Mouse (Mus musculus) MEL (cell line): ENCODE data around the gene Sh3gl2. TPM values are rescaled to one million over a fixed set of nuclear protein-coding genes. Genes with fewer than 3 reads are reported as not detected.

Experiments
- DNase-seq: peaks from one replicate; pipeline ENCODE4 v3.0.0; 2011; ENCODE audit warnings: low read depth, low spot score
- H3K27ac ChIP-seq: 2 replicates; pipeline ENCODE4 v1.5.1; 2012; ENCODE audit warnings: low read depth, mild to moderate bottlenecking, control low read depth, low read length, moderate library complexity; ENCODE audit not compliant: control insufficient read depth
- H3K27me3 ChIP-seq, 2 experiments: fragments of 150-350 bp in 1 of 2; sonication (generic) in 1 of 2; 2 replicates each; pipeline ENCODE4 v1.6.1; 2012; ENCODE audit warnings: low read length in 2 of 2, mild to moderate bottlenecking in 2 of 2, improper control_type of control experiment in 1 of 2, moderate library complexity in 1 of 2; ENCODE audit not compliant: insufficient read depth in 2 of 2, control insufficient read depth in 1 of 2
- H3K36me3 ChIP-seq, 2 experiments: 2 replicates each; pipeline ENCODE4 v1.6.1; 2012 to 2014; ENCODE audit warnings: low read length in 2 of 2, improper control_type of control experiment in 1 of 2, inconsistent platforms in 1 of 2, mild to moderate bottlenecking in 1 of 2; ENCODE audit not compliant: insufficient read depth in 2 of 2, control insufficient read depth in 1 of 2
- H3K4me1 ChIP-seq, 2 experiments: fragments of 150-350 bp in 1 of 2; sonication (generic) in 1 of 2; 2 replicates each; pipeline ENCODE4 v1.6.1; 2012; ENCODE audit warnings: low read length in 2 of 2, improper control_type of control experiment in 1 of 2, mild to moderate bottlenecking in 1 of 2; ENCODE audit not compliant: insufficient read depth in 2 of 2, control insufficient read depth in 1 of 2
- H3K4me3 ChIP-seq, 2 experiments: fragments of 150-350 bp in 1 of 2; sonication (generic) in 1 of 2; 2 replicates each; pipeline ENCODE4 v1.5.1; 2012; ENCODE audit warnings: low read depth in 2 of 2, low read length in 2 of 2, mild to moderate bottlenecking in 2 of 2, moderate library complexity in 2 of 2, control low read depth in 1 of 2, improper control_type of control experiment in 1 of 2; ENCODE audit not compliant: control insufficient read depth in 1 of 2, insufficient read depth in 1 of 2
- H3K79me2 ChIP-seq: 2 replicates; pipeline ENCODE4 v1.6.1; 2012; ENCODE audit warnings: mild to moderate bottlenecking, low read length, moderate library complexity; ENCODE audit not compliant: control insufficient read depth, poor library complexity, insufficient read depth
- H3K9ac ChIP-seq: 2 replicates; pipeline ENCODE4 v1.6.1; 2012; ENCODE audit warnings: low read depth, mild to moderate bottlenecking, control low read depth, low read length, moderate library complexity; ENCODE audit not compliant: control insufficient read depth, poor library complexity, severe bottlenecking
- H3K9me3 ChIP-seq: fragments of 150-350 bp; sonication (generic); replicated peaks from 2 replicates; pipeline ENCODE4 v1.6.1; 2012; ENCODE audit warnings: mild to moderate bottlenecking, low read length, improper control_type of control experiment, moderate library complexity; ENCODE audit not compliant: insufficient read depth
- BHLHE40 ChIP-seq: IDR thresholded peaks from 2 replicates; pipeline ENCODE4 v1.6.1; 2012; ENCODE audit warnings: low read depth, mild to moderate bottlenecking, inconsistent platforms, low read length, improper control_type of control experiment, borderline replicate concordance
- CHD2 ChIP-seq: IDR thresholded peaks from 2 replicates; pipeline ENCODE4 v1.6.1; 2011; ENCODE audit warnings: low read length, improper control_type of control experiment
- CTCF ChIP-seq, 3 experiments: IDR thresholded peaks in 2 of 3; conservative IDR thresholded peaks in 1 of 3; 2 replicates each; pipeline ENCODE4 v1.5.1; 2011 to 2012; ENCODE audit warnings: low read length in 3 of 3, low read depth in 2 of 3, mild to moderate bottlenecking in 2 of 3, improper control_type of control experiment in 1 of 3, inconsistent platforms in 1 of 3, mixed read lengths in 1 of 3, moderate library complexity in 1 of 3; ENCODE audit not compliant: control insufficient read depth in 1 of 3, insufficient read depth in 1 of 3, poor library complexity in 1 of 3, severe bottlenecking in 1 of 3
- E2F4 ChIP-seq: IDR thresholded peaks from 2 replicates; pipeline ENCODE4 v1.6.1; 2011; ENCODE audit warnings: low read depth, low read length, improper control_type of control experiment, borderline replicate concordance
- EP300 ChIP-seq, 2 experiments: IDR thresholded peaks; 2 replicates each; pipeline ENCODE4 v1.6.1; 2011; ENCODE audit warnings: improper control_type of control experiment in 2 of 2, low read length in 2 of 2, low read depth in 1 of 2, mild to moderate bottlenecking in 1 of 2
- GATA1 ChIP-seq: IDR thresholded peaks from 2 replicates; pipeline ENCODE4 v1.6.1; 2011; ENCODE audit warnings: low read depth, low read length, improper control_type of control experiment
- HCFC1 ChIP-seq: IDR thresholded peaks from 2 replicates; pipeline ENCODE4 v1.6.1; 2012; ENCODE audit warnings: low read depth, mild to moderate bottlenecking, inconsistent platforms, low read length, improper control_type of control experiment, moderate library complexity
- KAT2A ChIP-seq: conservative IDR thresholded peaks from 2 replicates; pipeline ENCODE4 v1.6.1; 2012; ENCODE audit warnings: low read depth, low read length, improper control_type of control experiment, inconsistent platforms
- MAFK ChIP-seq: IDR thresholded peaks from 2 replicates; pipeline ENCODE4 v1.6.1; 2011; ENCODE audit warnings: low read depth, mild to moderate bottlenecking, low read length, improper control_type of control experiment, borderline replicate concordance
- MEF2A ChIP-seq: IDR thresholded peaks from 2 replicates; pipeline ENCODE4 v1.6.1; 2014; ENCODE audit warnings: low read depth, mild to moderate bottlenecking, inconsistent platforms, low read length, improper control_type of control experiment; ENCODE audit not compliant: poor library complexity, insufficient replicate concordance, severe bottlenecking; ENCODE audit errors: extremely low read depth
- MXI1 ChIP-seq: IDR thresholded peaks from 2 replicates; pipeline ENCODE4 v1.6.1; 2011; ENCODE audit warnings: mild to moderate bottlenecking, low read depth, low read length, improper control_type of control experiment
- POLR2AphosphoS2 ChIP-seq: IDR thresholded peaks from 2 replicates; pipeline ENCODE4 v1.6.1; 2011; ENCODE audit warnings: low read length, improper control_type of control experiment
- RCOR1 ChIP-seq: IDR thresholded peaks from 2 replicates; pipeline ENCODE4 v1.6.1; 2012; ENCODE audit warnings: low read depth, mild to moderate bottlenecking, inconsistent platforms, low read length, improper control_type of control experiment
- TAL1 ChIP-seq: IDR thresholded peaks from 2 replicates; pipeline ENCODE4 v1.6.1; 2012; ENCODE audit warnings: mild to moderate bottlenecking, inconsistent platforms, low read length, moderate library complexity, mixed read lengths
- TCF12 ChIP-seq: IDR thresholded peaks from 2 replicates; pipeline ENCODE4 v1.6.1; 2014; ENCODE audit warnings: low read depth, mild to moderate bottlenecking, inconsistent platforms, low read length, improper control_type of control experiment, moderate library complexity
- UBTF ChIP-seq: IDR thresholded peaks from 2 replicates; pipeline ENCODE4 v1.6.1; 2012; ENCODE audit warnings: low read depth, mild to moderate bottlenecking, inconsistent platforms, low read length, improper control_type of control experiment, moderate library complexity, borderline replicate concordance; ENCODE audit not compliant: insufficient read depth
- USF2 ChIP-seq, 2 experiments: IDR thresholded peaks; 2 replicates each; pipeline ENCODE4 v1.6.1; 2011 to 2012; ENCODE audit warnings: improper control_type of control experiment in 2 of 2, low read length in 2 of 2, borderline replicate concordance in 1 of 2, inconsistent platforms in 1 of 2, low read depth in 1 of 2, mild to moderate bottlenecking in 1 of 2; ENCODE audit not compliant: insufficient read depth in 1 of 2
- ZKSCAN1 ChIP-seq: IDR thresholded peaks from 2 replicates; pipeline ENCODE4 v1.6.1; 2012; ENCODE audit warnings: low read depth, mild to moderate bottlenecking, inconsistent platforms, low read length, improper control_type of control experiment, moderate library complexity
- ZMIZ1 ChIP-seq: IDR thresholded peaks from 2 replicates; pipeline ENCODE4 v1.6.1; 2012; ENCODE audit warnings: low read depth, mild to moderate bottlenecking, inconsistent platforms, low read length, improper control_type of control experiment, moderate library complexity
- polyA plus RNA-seq, 2 experiments: library from polyadenylated mRNA; stranded (reverse) in 1 of 2; unstranded in 1 of 2; fragments of >175 nt in 1 of 2; fragments of >200 nt in 1 of 2; gene quantifications; 2 replicates each; pipeline versions ENCODE4 v1.2.1 to v1.2.4; 2012; ENCODE audit warnings: low replicate concordance in 2 of 2, low read depth in 1 of 2; ENCODE audit not compliant: insufficient read length in 2 of 2, insufficient read depth in 1 of 2, missing spikeins in 1 of 2
- total RNA-seq: library from RNA; depleted of rRNA; stranded (reverse); fragments of 300-350 nt; gene quantifications from 2 replicates; pipeline ENCODE4 v1.2.3, GENCODE M21; 2012

Gene Sh3gl2
- total and polyA plus RNA-seq, 3 experiments = not detected

DNA sequence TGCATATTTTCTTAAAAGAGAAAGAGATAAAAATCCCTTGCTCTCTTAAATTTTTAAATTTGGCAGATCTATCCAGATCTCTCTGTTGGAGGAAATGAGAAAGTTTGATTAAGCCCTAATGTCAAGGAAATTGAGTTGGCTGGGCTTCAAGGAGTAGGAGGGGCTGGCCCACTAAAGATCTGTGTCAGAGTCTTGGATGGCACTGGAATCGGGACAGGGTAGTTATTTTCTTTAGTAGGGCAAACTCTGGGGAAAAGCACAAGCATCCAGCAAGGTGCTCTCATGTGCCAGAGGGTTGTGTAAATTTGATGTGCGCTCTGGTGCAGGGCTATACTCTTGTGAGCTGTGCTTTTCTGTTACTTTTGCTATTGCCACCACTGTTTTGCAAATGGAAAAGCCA, 45.9 kb downstream of the Sh3gl2 start:
- Histone ChIP-seq H3K9ac (no peak overlapping the region), H3K27me3 (no peaks in the 10 kb centered on the region), H3K36me3 (no peaks in the 10 kb centered on the region), H3K4me1 (no peaks in the 10 kb centered on the region), H3K4me3 (no peak overlapping the region), H3K79me2 (no peaks in the 10 kb centered on the region), H3K27ac (no peak overlapping the region), H3K9me3 (no peaks in the 10 kb centered on the region)
- no peak for DNase-seq
- no peak for TF ChIP-seq MEF2A
- no peak for TF ChIP-seq TAL1
- TF ChIP-seq GATA1 = no peak
- no peak for TF ChIP-seq ZKSCAN1
- TF ChIP-seq POLR2AphosphoS2 = no peak
- TF ChIP-seq ZMIZ1 = no peak
- TF ChIP-seq HCFC1 = no peak
- no peak for TF ChIP-seq CTCF (IDR thresholded peaks at IDR 0.05 in 2 of 3, conservative IDR thresholded peaks at IDR 0.05 in 1 of 3; ENCODE audit: control insufficient read depth in 1 of 3, insufficient read depth in 1 of 3, low read depth in 2 of 3, low read length in 3 of 3, poor library complexity in 1 of 3, severe bottlenecking in 1 of 3)
- no peak for TF ChIP-seq KAT2A
- no peak for TF ChIP-seq UBTF
- TF ChIP-seq USF2 (IDR thresholded peaks at IDR 0.05; ENCODE audit: borderline replicate concordance in 1 of 2, insufficient read depth in 1 of 2, low read depth in 1 of 2, low read length in 2 of 2) = no peak
- TF ChIP-seq E2F4 = no peak
- TF ChIP-seq EP300 (IDR thresholded peaks at IDR 0.05; ENCODE audit: low read depth in 1 of 2, low read length in 2 of 2) = no peak
- TF ChIP-seq CHD2 = no peak
- no peak for TF ChIP-seq BHLHE40

DNA sequence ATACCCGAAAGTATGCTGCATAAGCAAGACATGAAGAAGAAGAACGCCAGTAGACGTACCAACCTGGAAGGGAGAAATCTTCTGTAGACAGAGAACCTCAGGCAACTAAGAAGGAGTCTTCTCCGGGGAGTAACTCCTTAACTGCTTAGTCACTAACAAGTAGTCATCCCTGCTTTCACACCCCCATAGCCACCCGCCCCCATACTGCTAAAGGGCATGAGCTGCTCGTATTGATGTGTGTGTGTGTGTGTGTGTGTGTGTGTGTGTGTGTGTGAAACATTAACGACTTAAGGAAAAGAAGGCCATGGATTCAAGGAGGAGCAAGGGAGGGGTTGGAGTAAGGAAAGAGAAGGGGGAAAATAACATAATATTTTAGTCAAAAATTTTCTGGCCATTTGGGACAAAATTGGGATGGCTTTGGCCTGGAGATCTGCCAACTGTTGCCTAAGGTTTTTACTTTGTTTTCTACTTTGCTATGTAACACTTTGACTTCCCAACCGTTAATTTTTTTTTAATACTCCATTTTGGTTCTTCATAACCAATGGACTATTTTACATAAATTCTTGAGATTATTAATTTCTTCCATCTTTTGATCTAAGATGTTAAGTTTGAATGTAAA, 51.0 kb downstream of the Sh3gl2 start:
- TF ChIP-seq TCF12 (no peak), KAT2A (no peak), CHD2 (no peak), USF2 (IDR thresholded peaks at IDR 0.05; ENCODE audit: borderline replicate concordance in 1 of 2, insufficient read depth in 1 of 2, low read depth in 1 of 2, low read length in 2 of 2) (no peak), MAFK (no peak), MXI1 (no peak), CTCF (IDR thresholded peaks at IDR 0.05 in 2 of 3, conservative IDR thresholded peaks at IDR 0.05 in 1 of 3; ENCODE audit: control insufficient read depth in 1 of 3, insufficient read depth in 1 of 3, low read depth in 2 of 3, low read length in 3 of 3, poor library complexity in 1 of 3, severe bottlenecking in 1 of 3) (no peak), RCOR1 (no peak)
- TF ChIP-seq, all 39 proteins: peak for 0
- DNase-seq = no peak
- Histone ChIP-seq H3K27ac (no peak overlapping the region), H3K36me3 (no peaks in the 10 kb centered on the region), H3K4me3 (no peak overlapping the region), H3K9ac (no peak overlapping the region), H3K79me2 (no peaks in the 10 kb centered on the region), H3K4me1 (no peaks in the 10 kb centered on the region), H3K9me3 (no peaks in the 10 kb centered on the region), H3K27me3 (no peaks in the 10 kb centered on the region)
